Comparison of ENCODE assay signal across 13 mouse cellular contexts in genomic region chr9:69084086-69084719, GRCm38 (mm10).
DNase-seq lines count a peak whose midpoint lies in the region; ATAC-seq lines count a peak whose summit lies in the region.
"Had no signal": no experiment of that assay in that cellular context is flagged by ENCODE, and none has a peak within 500 bp of the region (broad histone marks: within the 10 kb centered on the region; RNA-seq: fewer than 3 reads in every experiment).

No protein-coding gene starts in this region.

- H3K4me1 ChIP-seq in kidney, embryonic 15.5 days: peaks cover 20% of the 10 kb centered on the region
- peaks cover 14% of the 10 kb centered on the region for H3K4me1 ChIP-seq in neural tube, embryonic 12.5 days
- H3K4me1 ChIP-seq in midbrain, embryonic 14.5 days (ENCODE audit: control insufficient read depth, insufficient read depth, low read length): peaks cover 20% of the 10 kb centered on the region
- H3K4me1 ChIP-seq: stomach, embryonic 15.5 days had no signal

- ATAC-seq in kidney, embryonic 15.5 days (replicated peaks; ENCODE audit: low FRiP score): peak; percentile 81
- ATAC-seq in neural tube, embryonic 12.5 days (ENCODE audit: low FRiP score, low read depth): peak; percentile 61; the same call in 1 of the 2 replicates
- peak; percentile 48 for ATAC-seq in midbrain, embryonic 14.5 days (ENCODE audit: low FRiP score, low TSS enrichment)

- WGBS in kidney, embryonic 15.5 days: 46% methylated on average over 3 of the region's 3 CpGs
- WGBS in neural tube, embryonic 12.5 days: 24% methylated on average over 3 of the region's 3 CpGs
- WGBS in midbrain, embryonic 14.5 days: 22% methylated on average over 3 of the region's 3 CpGs

- no peak overlapping the region for H3K4me2 ChIP-seq in kidney, embryonic 15.5 days
- no peak overlapping the region for H3K4me2 ChIP-seq in neural tube, embryonic 12.5 days (replicated peaks)
- H3K4me2 ChIP-seq in midbrain, embryonic 14.5 days (ENCODE audit: low read length): no peak overlapping the region
- H3K4me2 ChIP-seq: heart, embryonic 15.5 days; stomach, embryonic 15.5 days had no signal

- no peak for DNase-seq in kidney, postnatal 14 days
- no peak for DNase-seq in neural tube, embryonic 10.5 days (ENCODE audit: extremely low spot score, low spot score)
- peak; percentile 66 for DNase-seq in midbrain, embryonic 14.5 days
- DNase-seq in adrenal gland, adult 8-10 months: no peak
- no peak for DNase-seq in B cell, adult 2 months
- DNase-seq: layer of hippocampus, adult 9-11 months; liver; right cerebral cortex, adult 18-20 months; spleen, adult 18-20 months had no signal

- H3K27ac ChIP-seq in kidney, embryonic 15.5 days: peak overlapping the region; percentile 55
- H3K27ac ChIP-seq in neural tube, embryonic 12.5 days: no peak overlapping the region
- H3K27ac ChIP-seq in midbrain, embryonic 14.5 days (replicated peaks; ENCODE audit: low read depth, low read length): peak overlapping the region; percentile 66
- H3K27ac ChIP-seq: heart, embryonic 15.5 days; stomach, embryonic 15.5 days had no signal

- H3K9me3 ChIP-seq in kidney, embryonic 15.5 days (replicated peaks): no peaks in the 10 kb centered on the region
- no peaks in the 10 kb centered on the region for H3K9me3 ChIP-seq in neural tube, embryonic 12.5 days
- no peaks in the 10 kb centered on the region for H3K9me3 ChIP-seq in midbrain, embryonic 14.5 days (ENCODE audit: control insufficient read depth, low read length)
- H3K9me3 ChIP-seq: heart, embryonic 15.5 days; stomach, embryonic 15.5 days had no signal

- H3K36me3 ChIP-seq in kidney, embryonic 15.5 days: no peaks in the 10 kb centered on the region
- no peaks in the 10 kb centered on the region for H3K36me3 ChIP-seq in neural tube, embryonic 12.5 days
- no peaks in the 10 kb centered on the region for H3K36me3 ChIP-seq in midbrain, embryonic 14.5 days (ENCODE audit: control insufficient read depth, insufficient read depth, low read length)
- H3K36me3 ChIP-seq: heart, embryonic 15.5 days; stomach, embryonic 15.5 days had no signal

- peaks cover 4% of the 10 kb centered on the region; the same call in 1 of the 2 replicates for H3K27me3 ChIP-seq in kidney, embryonic 15.5 days
- H3K27me3 ChIP-seq in neural tube, embryonic 12.5 days (replicated peaks): peaks cover 38% of the 10 kb centered on the region
- H3K27me3 ChIP-seq in midbrain, embryonic 14.5 days (ENCODE audit: control insufficient read depth, insufficient read depth, low read length): no peaks in the 10 kb centered on the region
- H3K27me3 ChIP-seq: heart, embryonic 15.5 days; stomach, embryonic 15.5 days had no signal

- H3K9ac ChIP-seq in kidney, embryonic 15.5 days: no peak overlapping the region
- no peak overlapping the region for H3K9ac ChIP-seq in neural tube, embryonic 12.5 days
- no peak overlapping the region for H3K9ac ChIP-seq in midbrain, embryonic 14.5 days (replicated peaks; ENCODE audit: low read length)
- H3K9ac ChIP-seq: heart, embryonic 15.5 days; stomach, embryonic 15.5 days had no signal

- H3K4me3 ChIP-seq in kidney, embryonic 15.5 days (replicated peaks): no peak overlapping the region
- no peak overlapping the region for H3K4me3 ChIP-seq in neural tube, embryonic 12.5 days
- H3K4me3 ChIP-seq in midbrain, embryonic 14.5 days (replicated peaks; ENCODE audit: low read depth, low read length): no peak overlapping the region
- H3K4me3 ChIP-seq: heart, embryonic 15.5 days; stomach, embryonic 15.5 days had no signal
